ENCODE assay signal across 19 mouse cellular contexts in the genomic region with DNA sequence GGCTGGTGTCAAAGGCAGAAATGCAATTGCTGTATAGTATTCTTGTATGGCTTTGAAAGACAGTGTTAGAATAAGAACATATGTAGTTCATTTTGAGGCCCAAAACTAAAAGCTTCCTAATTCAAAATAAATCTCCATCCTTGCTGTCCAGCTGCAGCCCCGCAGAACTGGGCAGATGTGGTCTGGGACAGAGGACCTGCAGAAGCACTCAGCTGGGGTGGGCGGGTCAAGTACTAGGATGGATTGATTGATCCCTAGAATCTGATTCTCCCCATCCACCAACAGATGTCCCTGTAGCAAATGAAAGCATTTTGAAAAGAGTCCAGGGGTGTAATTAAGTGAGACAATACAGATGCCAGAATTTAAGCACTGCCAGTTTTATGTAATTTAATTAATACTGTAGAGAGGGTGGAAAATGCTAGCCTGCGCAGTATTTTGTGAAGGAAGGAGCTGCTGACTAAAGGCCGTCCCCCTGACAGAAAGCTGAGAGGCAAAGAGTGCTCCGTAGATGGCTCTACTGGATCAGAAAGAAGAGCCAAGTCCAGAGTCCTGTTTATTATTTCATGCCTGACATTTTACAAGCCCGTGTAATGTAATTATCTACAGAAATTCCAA. TPM values are rescaled to one million over a fixed set of nuclear protein-coding genes. Genes with fewer than 3 reads are reported as not detected.
DNase-seq lines count a peak whose midpoint lies in the region; ATAC-seq and TF ChIP-seq lines count a peak whose summit lies in the region.
"Had no signal": no experiment of that assay in that cellular context is flagged by ENCODE, and none has a peak within 500 bp of the region (broad histone marks: within the 10 kb centered on the region; RNA-seq: fewer than 3 reads in every experiment).

No protein-coding gene starts in this region.

- H3K36me3 ChIP-seq in intestine, embryonic 16.5 days (ENCODE audit: control insufficient read depth, insufficient read depth, low read length), result no peaks in the 10 kb centered on the region
- H3K36me3 ChIP-seq in intestine, postnatal 0 days (ENCODE audit: control insufficient read depth, insufficient read depth), result no peaks in the 10 kb centered on the region
- no peaks in the 10 kb centered on the region for H3K36me3 ChIP-seq in lung, postnatal 0 days (ENCODE audit: insufficient read depth, low read length)
- H3K36me3 ChIP-seq: heart, embryonic 12.5 days; kidney, embryonic 15.5 days; limb, embryonic 15.5 days had no signal

- H3K4me2 ChIP-seq in intestine, embryonic 16.5 days (ENCODE audit: low read depth, low read length), result no peak overlapping the region
- no peak overlapping the region for H3K4me2 ChIP-seq in intestine, postnatal 0 days (replicated peaks; ENCODE audit: low read depth)
- H3K4me2 ChIP-seq in lung, postnatal 0 days (replicated peaks; ENCODE audit: low read depth, low read length), result no peak overlapping the region
- H3K4me2 ChIP-seq: heart, embryonic 12.5 days; kidney, embryonic 15.5 days; limb, embryonic 15.5 days had no signal

- H3K27me3 ChIP-seq in intestine, embryonic 16.5 days (replicated peaks; ENCODE audit: control insufficient read depth, insufficient read depth, low read length), result no peaks in the 10 kb centered on the region
- no peaks in the 10 kb centered on the region for H3K27me3 ChIP-seq in intestine, postnatal 0 days (replicated peaks; ENCODE audit: control insufficient read depth, insufficient read depth, low read length)
- no peaks in the 10 kb centered on the region for H3K27me3 ChIP-seq in lung, postnatal 0 days (replicated peaks; ENCODE audit: insufficient read depth, low read length)
- H3K27me3 ChIP-seq: heart, embryonic 12.5 days; kidney, embryonic 15.5 days; limb, embryonic 15.5 days had no signal

- no peak for TF ChIP-seq CTCF in intestine, postnatal 0 days (IDR thresholded peaks at IDR 0.05; ENCODE audit: low read depth)
- TF ChIP-seq CTCF in lung, postnatal 0 days (IDR thresholded peaks at IDR 0.05), result no peak

- 0 out of 2 replicates have a peak, but pooled peaks have one; percentile 16 for ATAC-seq in intestine, embryonic 16.5 days
- ATAC-seq in intestine, postnatal 0 days, result no peak
- ATAC-seq in lung, postnatal 0 days, result no peak
- no peak for ATAC-seq in erythroblast, adult 5-6 weeks (replicated peaks; ENCODE audit: low FRiP score, poor library complexity, severe bottlenecking)

- DNase-seq in cerebellum, postnatal 10 days, result peak; percentile 29 to 37
- no peak for DNase-seq in cerebellum, adult 9-10 months
- peak; percentile 28 for DNase-seq in lung, postnatal 0 days (ENCODE audit: low spot score)
- DNase-seq in lung, postnatal 14 days, result no peak
- DNase-seq in skeletal muscle tissue, adult 2 months (ENCODE audit: low read depth, low spot score), result peak; percentile 1
- DNase-seq: adrenal gland, adult 8-10 months; cerebellum, postnatal 36 days; right cerebral cortex, postnatal 4 days; thymus, postnatal 4 days had no signal

- H3K4me3 ChIP-seq in intestine, embryonic 16.5 days (ENCODE audit: low read length), result no peak overlapping the region
- H3K4me3 ChIP-seq in intestine, postnatal 0 days (ENCODE audit: low read depth, low read length), result no peak overlapping the region
- no peak overlapping the region for H3K4me3 ChIP-seq in lung, postnatal 0 days (ENCODE audit: low read depth, low read length)
- H3K4me3 ChIP-seq: heart, embryonic 12.5 days; kidney, embryonic 15.5 days; limb, embryonic 15.5 days had no signal

- H3K9ac ChIP-seq in intestine, embryonic 16.5 days (ENCODE audit: low read depth, low read length), result no peak overlapping the region
- H3K9ac ChIP-seq in intestine, postnatal 0 days (ENCODE audit: low read depth, low read length), result no peak overlapping the region
- H3K9ac ChIP-seq in lung, postnatal 0 days (replicated peaks; ENCODE audit: low read depth), result no peak overlapping the region
- H3K9ac ChIP-seq: heart, embryonic 12.5 days; kidney, embryonic 15.5 days; limb, embryonic 15.5 days had no signal

- WGBS in intestine, embryonic 16.5 days, result 52% methylated on average over 6 of the region's 6 CpGs
- 48% methylated on average over 6 of the region's 6 CpGs for WGBS in intestine, postnatal 0 days
- 53% methylated on average over 6 of the region's 6 CpGs for WGBS in lung, postnatal 0 days

- TF ChIP-seq EP300 in lung, postnatal 0 days (IDR thresholded peaks at IDR 0.05), result no peak

- no peaks in the 10 kb centered on the region for H3K4me1 ChIP-seq in intestine, embryonic 16.5 days (ENCODE audit: control insufficient read depth, insufficient read depth, low read length)
- no peaks in the 10 kb centered on the region for H3K4me1 ChIP-seq in intestine, postnatal 0 days (replicated peaks; ENCODE audit: control insufficient read depth, insufficient read depth, low read length)
- H3K4me1 ChIP-seq in lung, postnatal 0 days (ENCODE audit: insufficient read depth, low read depth, low read length), result no peaks in the 10 kb centered on the region
- H3K4me1 ChIP-seq: kidney, embryonic 15.5 days; limb, embryonic 15.5 days had no signal

- no peaks in the 10 kb centered on the region for H3K9me3 ChIP-seq in intestine, embryonic 16.5 days (ENCODE audit: control insufficient read depth, low read length)
- H3K9me3 ChIP-seq in intestine, postnatal 0 days (ENCODE audit: control insufficient read depth), result no peaks in the 10 kb centered on the region
- no peaks in the 10 kb centered on the region for H3K9me3 ChIP-seq in lung, postnatal 0 days (ENCODE audit: low read length)
- H3K9me3 ChIP-seq: heart, embryonic 12.5 days; kidney, embryonic 15.5 days; limb, embryonic 15.5 days had no signal

- no peak overlapping the region for H3K27ac ChIP-seq in intestine, embryonic 16.5 days (ENCODE audit: low read length)
- H3K27ac ChIP-seq in intestine, postnatal 0 days (ENCODE audit: low read depth, low read length), result no peak overlapping the region
- H3K27ac ChIP-seq in lung, postnatal 0 days (ENCODE audit: low read length), result no peak overlapping the region
- H3K27ac ChIP-seq: kidney, embryonic 15.5 days; limb, embryonic 15.5 days had no signal

RNA-seq across cellular contexts. Expression of a gene that starts 5.8 kb away (rescaled TPM):
- not detected in 2 replicates for polyA plus RNA-seq in intestine, embryonic 16.5 days (2015; fragmentation: Nextera tagmentation; extraction: Ambion mirVana)
- not detected in 2 replicates for polyA plus RNA-seq in intestine, postnatal 0 days (2015; fragmentation: Nextera tagmentation; extraction: Ambion mirVana)
- not detected in 2 replicates for polyA plus RNA-seq in lung, postnatal 0 days (2015; fragmentation: Nextera tagmentation; extraction: Ambion mirVana)
- not detected in 2 replicates for total RNA-seq in erythroblast, adult 5-6 weeks (2015; ENCODE audit: low replicate concordance)
- not detected in 2 replicates for total RNA-seq in erythroblast, adult 5-6 weeks (2017; ENCODE audit: low replicate concordance)
- total RNA-seq: adrenal gland, adult 8-10 months; gastrocnemius, adult 18-20 months; hematopoietic stem cell, adult 5-6 weeks; left cerebral cortex, adult 18-20 months; megakaryocyte progenitor cell, adult 5-6 weeks had no signal
- polyA plus RNA-seq: heart, embryonic 12.5 days; kidney, embryonic 15.5 days; limb, embryonic 15.5 days had no signal

Comparison
In these comparisons a context has a peak if more than half of its experiments do, and no peak if none do; other contexts are left out.
1. DNase-seq: peak in cerebellum, postnatal 10 days (2 of 2), lung, postnatal 0 days (single experiment) and skeletal muscle tissue, adult 2 months (single experiment); none in cerebellum, adult 9-10 months (single experiment) and lung, postnatal 14 days (single experiment).